Mouse (Mus musculus) CH12F3 (cell line): Measurements from ENCODE around the gene Has3.
"Not testable (repeated sequence)": the region's sequence is repeated elsewhere in the genome, so short reads cannot be mapped to it uniquely, and the experiment has no call there.

Source experiments
- in situ Hi-C: fragments of 300-500 bp; cut with MboI; formaldehyde crosslinking; loops from 2 replicates; pipeline ENCODE4 v1.14.3; 2020; ENCODE audit warnings: low sequenced_read_pairs

Has3 gene

GRCm38 (mm10) chr8:106884826-106885400, 14.9 kb downstream of the Has3 start:
- in situ Hi-C loops: loop anchor here (5.0 kb wide), 1 partner anchor 188 kb away; no protein-coding TSS in a partner anchor

GRCm38 (mm10) chr8:106887336-106888189, 17.5 kb downstream of the Has3 start:
- in situ Hi-C loops: loop anchor here (5.0 kb wide), 1 partner anchor 190 kb away; no protein-coding TSS in a partner anchor

DNA sequence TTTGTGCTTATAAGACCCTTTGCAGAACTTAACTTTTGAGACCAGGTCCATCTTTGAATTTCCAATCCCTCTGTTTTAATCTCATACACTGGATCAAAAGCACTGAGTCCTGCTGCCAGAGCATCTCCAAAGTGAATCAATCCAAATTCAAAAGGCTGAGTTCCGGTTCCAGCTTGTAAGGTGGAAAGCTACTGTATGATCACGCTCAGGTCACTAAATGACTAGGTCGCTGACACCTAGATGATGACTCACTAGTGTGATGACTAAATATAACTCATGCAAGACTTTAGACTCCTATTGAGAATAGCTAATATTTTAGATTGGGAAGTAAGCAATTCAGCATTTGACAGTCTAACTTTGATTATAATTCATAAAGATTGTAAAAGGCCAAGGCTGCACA, 18.8 kb downstream of the Has3 start:
- in situ Hi-C loops: loop anchor here (5.0 kb wide), 1 partner anchor 192 kb away; no protein-coding TSS in a partner anchor

DNA sequence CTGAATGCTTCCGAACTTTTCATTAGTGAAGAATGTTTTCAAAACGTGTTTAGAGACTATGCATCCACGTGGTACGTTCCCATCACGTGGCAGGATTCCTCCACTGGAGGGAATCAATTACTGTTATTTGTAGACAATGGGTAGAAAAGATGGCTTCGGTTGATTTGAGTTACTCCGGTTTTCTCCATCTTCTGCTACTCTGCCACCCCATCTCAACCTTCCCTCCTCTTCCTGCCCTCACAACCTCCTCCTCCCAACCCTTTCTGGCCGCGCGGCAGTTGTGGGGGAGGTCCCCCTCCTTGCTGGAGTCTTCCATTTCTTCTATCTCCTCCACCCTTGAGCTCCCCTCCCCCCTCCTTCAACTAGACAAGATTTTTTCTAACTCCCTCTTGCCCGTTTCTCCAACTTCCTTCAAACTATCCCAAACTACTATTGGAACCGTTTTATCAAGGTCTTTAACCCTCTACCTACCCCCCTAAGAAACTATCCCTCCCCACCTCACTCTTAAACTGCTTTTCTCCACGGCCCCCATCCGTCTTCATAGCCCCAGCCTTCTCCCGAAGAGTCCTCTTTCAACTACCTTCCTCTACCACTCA, 22.3 kb downstream of the Has3 start:
- in situ Hi-C loops: no loop called here

DNA sequence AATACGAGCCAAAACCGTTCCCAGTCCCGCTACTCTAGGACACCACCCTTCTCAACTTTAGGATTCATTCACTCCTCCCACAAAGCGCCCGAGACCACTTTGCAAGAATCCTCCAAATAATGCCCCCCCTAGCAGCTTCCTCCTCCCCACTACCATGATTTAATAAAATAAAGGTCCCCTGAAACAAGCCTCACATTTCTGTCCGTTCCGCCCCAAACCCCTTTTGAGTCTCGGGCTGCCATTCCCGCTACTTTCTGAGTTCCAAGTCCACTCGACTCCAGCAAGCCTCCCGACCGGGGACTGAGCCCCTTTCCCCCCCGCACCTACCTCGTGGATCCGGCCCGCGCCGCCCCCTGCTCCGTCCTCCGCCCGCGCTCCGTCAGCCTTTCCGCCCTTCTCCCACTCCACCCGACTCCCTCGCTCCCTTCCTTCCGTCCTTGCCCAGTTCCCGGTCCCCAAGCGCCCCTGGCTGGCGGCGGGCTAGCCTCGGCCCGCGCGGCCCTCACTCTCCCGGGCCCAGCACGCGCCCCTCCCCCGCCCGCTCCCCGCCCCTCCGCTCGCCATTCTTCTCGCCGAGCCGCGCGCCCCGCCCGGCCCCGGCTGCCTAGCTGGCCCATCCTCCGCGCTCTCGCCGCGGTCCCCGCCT, 22.9 kb downstream of the Has3 start:
- in situ Hi-C loops: no loop called here

- in situ Hi-C loops: no loop called here
Measured at GRCm38 (mm10) chr8:106893481-106894156, 23.6 kb downstream of the Has3 start, which contains the start of gene Utp4. Gene Utp4 (plus strand): TSS chr8:106893636.

- in situ Hi-C loops: no loop called here
Measured at GRCm38 (mm10) chr8:106899473-106899872, 29.4 kb downstream of the Has3 start.

- in situ Hi-C loops: no loop called here
Measured at GRCm38 (mm10) chr8:106905727-106906480, 35.9 kb downstream of the Has3 start.

- in situ Hi-C loops: no loop called here
Measured at GRCm38 (mm10) chr8:106906635-106907034, 36.6 kb downstream of the Has3 start.

DNA sequence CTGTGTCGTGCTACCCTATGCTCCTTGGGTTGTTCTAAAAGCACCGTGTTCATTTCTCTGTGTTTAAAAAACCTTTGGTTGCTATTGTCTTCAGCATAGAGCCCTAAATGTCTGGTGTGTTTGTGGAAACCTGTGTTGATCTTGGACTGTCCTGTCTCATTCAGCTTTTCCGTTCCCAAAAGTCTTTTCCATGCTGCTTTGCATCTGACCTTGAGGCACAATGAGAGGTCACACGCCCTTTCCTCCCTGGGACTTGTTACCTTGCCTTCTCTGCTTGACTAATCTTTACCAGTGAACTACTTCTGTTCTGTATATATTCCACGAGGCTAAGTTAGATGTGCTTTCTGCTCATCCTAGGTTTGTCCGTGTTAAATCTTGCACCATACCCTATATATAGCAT, 37.4 kb downstream of the Has3 start:
- in situ Hi-C loops: no loop called here

DNA sequence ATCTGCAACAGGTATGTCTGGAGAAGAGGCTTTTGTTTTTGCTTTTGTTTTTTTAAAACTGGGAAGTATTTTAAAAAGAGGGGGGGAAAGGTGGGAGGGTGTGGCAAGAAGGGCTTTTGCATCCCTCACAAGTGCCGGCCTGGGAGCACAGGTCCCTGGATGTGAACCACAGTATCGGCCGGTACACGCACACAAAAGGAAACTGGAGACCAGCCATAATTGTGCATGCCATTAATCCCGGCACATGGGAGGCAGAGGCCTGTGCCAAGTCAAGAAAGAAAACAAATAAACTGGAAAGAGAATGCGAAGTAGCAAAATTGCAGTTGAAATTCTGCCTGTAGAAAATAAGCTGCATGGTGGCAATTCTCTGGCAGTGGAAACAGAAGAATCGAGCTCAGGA, 38.2 kb downstream of the Has3 start:
- in situ Hi-C loops: no loop called here

GRCm38 (mm10) chr8:106913631-106914030, 43.6 kb downstream of the Has3 start:
- in situ Hi-C loops: no loop called here

GRCm38 (mm10) chr8:106919721-106920394, 49.8 kb downstream of the Has3 start:
- in situ Hi-C loops: no loop called here

DNA sequence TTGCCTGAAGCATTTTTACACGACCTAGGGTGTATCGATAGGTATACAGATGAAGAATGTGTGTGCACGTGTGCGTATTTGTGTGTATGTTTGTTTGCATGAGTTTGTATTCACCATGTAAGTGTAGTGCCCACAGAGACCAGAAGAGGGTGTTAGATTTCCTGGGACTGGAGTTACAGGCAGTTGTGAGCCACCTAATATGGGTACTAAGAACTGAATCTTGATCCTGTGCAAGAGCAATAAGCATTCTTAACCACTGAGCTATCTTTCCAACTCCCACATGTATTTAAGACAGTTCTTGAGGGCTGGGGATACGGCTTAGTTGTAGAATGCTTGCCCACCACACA, 50.3 kb downstream of the Has3 start:
- in situ Hi-C loops: no loop called here

DNA sequence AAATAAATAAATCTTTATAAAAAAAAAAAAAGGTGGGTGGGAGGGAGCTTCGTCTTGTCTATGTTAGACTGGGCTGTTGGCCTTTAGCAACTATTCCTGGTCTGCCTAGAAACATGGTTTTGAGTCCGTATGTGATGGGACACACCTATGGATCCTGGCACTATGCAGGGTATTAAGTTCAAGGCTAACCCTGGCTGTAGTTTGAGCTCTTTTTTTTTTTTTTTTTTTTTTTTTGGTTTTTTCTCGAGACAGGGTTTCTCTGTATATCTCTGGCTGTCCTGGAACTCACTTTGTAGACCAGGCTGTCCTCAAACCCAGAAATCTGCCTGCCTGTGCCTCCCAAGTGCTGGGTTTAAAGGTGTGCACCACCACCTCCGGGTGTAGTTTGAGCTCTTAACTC, 54.0 kb downstream of the Has3 start:
- in situ Hi-C loops: no loop called here

DNA sequence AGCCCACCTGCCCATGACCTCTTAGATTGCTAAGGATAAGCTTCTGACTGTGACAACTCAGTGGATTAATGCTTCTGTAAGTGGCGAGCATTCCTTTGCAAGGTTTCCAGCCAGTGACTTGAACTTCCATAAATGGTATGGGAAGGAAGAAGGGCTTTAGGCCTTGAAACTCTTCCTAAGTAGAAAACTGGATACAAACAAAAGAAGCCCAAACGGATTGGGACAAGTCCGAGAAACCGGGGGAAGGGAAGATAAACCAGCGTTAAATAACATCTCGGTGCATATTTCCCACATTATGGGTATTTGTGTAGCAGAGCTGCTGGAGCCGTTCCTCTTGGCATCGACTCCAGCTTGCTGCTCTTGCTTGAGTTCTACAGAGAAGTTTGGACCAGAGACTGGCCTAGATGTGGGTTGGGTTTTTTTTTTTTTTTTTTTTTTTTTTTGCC, 54.9 kb downstream of the Has3 start:
- in situ Hi-C loops: no loop called here

GRCm38 (mm10) chr8:106925446-106925845, 55.4 kb downstream of the Has3 start:
- in situ Hi-C loops: no loop called here

GRCm38 (mm10) chr8:106927247-106927646, 57.2 kb downstream of the Has3 start:
- in situ Hi-C loops: no loop called here

DNA sequence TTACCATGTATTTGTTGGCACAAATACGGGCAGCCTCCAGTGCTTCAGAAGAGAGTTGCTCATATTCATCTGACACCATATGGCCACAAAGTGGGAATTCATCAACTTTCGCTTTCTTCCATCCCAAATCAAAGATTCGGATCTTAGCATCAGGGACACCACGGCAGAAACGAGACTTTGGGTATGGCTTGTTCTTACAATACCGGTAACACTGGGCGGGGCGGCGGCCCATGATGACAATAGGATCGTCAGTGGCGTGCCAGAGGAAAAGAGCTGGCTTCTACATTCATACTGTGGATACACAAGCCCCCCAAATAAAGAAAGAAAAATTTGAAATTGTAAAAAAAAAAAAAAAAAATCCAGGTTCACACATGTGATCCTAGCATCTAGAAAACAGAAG, 58.1 kb downstream of the Has3 start:
- in situ Hi-C loops: not testable (repeated sequence)
